Mouse (Mus musculus) midbrain, embryonic 10.5 days (tissue): Measurements from ENCODE around the gene Mtmr6. TPM values are rescaled to one million over a fixed set of nuclear protein-coding genes. Genes with fewer than 3 reads are reported as not detected.
"Not testable (repeated sequence)": the region's sequence is repeated elsewhere in the genome, so short reads cannot be mapped to it uniquely, and the experiment has no call there.

Experiments
- DNase-seq: peaks from one replicate; pipeline ENCODE4 v3.0.0-alpha.2; 2017; ENCODE audit warnings: low spot score
- H3K27ac ChIP-seq: fragments of 300-500 bp; sonication (generic); replicated peaks from 2 replicates; pipeline ENCODE4 v1.5.1; 2016; ENCODE audit warnings: mild to moderate bottlenecking
- H3K27me3 ChIP-seq: fragments of 300-500 bp; sonication (generic); 2 replicates; pipeline ENCODE4 v1.6.1; 2016; ENCODE audit warnings: low read depth, mild to moderate bottlenecking; ENCODE audit not compliant: poor library complexity, severe bottlenecking
- H3K36me3 ChIP-seq: fragments of 300-500 bp; sonication (generic); 2 replicates; pipeline ENCODE4 v1.6.1; 2016; ENCODE audit warnings: mild to moderate bottlenecking, moderate library complexity
- H3K4me1 ChIP-seq: fragments of 300-500 bp; sonication (generic); 2 replicates; pipeline ENCODE4 v1.6.1; 2016
- H3K4me3 ChIP-seq: fragments of 300-500 bp; sonication (generic); 2 replicates; pipeline ENCODE4 v1.5.1; 2016; ENCODE audit warnings: mild to moderate bottlenecking, moderate library complexity
- H3K9me3 ChIP-seq: fragments of 300-500 bp; sonication (generic); replicated peaks from 2 replicates; pipeline ENCODE4 v1.6.1; 2016; ENCODE audit warnings: mild to moderate bottlenecking
- WGBS: fragments of 180-500 bp; shearing (Covaris S2); methylation state at CpG from one replicate; pipeline ENCODE4 v1.1.7; 2016; 5-methylcytosine and 5-hydroxymethylcytosine counted together
- microRNA counts: library from miRNA; unstranded; fragments of <30 nt; microRNA quantifications from one replicate; lab custom pipeline; 2017
- microRNA-seq: library from miRNA; unstranded; fragments of <30 nt; microRNA quantifications from one replicate; pipeline ENCODE4, GENCODE M21; 2017
- polyA plus RNA-seq: library from polyadenylated mRNA; unstranded; fragments of >200 nt; fragmentation: Nextera tagmentation; extraction: Ambion mirVana; gene quantifications from 2 replicates; pipeline ENCODE4 v1.2.1, GENCODE M21; 2016

Gene Mtmr6
- polyA plus RNA-seq, 1 experiment from 2014 or later = 29.9 TPM

DNA sequence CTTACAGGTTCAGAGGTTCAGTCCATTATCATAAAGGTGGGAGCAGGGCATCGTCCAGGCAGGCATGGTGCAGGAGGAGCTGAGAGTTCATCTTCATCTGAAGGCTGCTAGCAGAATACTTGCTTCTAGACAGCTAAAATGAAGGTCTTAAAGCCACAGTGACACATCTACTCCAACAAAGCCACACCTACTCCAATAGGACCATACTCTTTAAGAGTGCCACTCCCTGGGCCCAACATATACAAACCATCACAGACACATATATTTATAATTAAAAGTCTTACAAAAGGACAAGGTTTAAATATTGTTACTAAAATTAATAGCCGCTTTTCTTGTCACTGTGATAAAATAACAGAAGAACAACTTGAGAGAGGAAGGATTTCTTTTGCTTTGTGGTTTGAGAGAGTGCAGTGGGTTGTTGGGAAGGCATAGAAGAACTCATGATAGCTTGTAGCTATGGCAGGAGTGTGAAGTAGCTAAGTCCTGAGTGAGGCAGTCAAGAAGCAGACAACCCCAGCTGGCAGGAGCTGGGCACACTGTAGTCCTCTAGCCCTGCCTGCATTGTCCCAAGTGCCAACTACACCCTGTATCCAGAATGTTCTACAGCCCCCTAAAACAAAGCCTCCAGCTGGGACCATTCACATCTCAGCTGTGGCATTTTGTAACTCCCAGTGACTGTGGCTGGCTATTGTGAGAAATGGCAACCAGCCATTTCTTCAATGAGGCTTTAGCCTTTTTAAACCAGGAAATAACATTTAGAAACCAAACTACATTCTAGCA is 39.6 kb downstream of the Mtmr6 start:
- Histone ChIP-seq H3K27me3 (no peaks in the 10 kb centered on the region), H3K4me1 (peaks cover 12% of the 10 kb centered on the region), H3K36me3 (peaks cover 18% of the 10 kb centered on the region), H3K9me3 (no peaks in the 10 kb centered on the region), H3K27ac (no peak overlapping the region), H3K4me3 (no peak overlapping the region)
- DNase-seq = no peak
- 94% methylated on average over 2 of the region's 2 CpGs for WGBS

DNA sequence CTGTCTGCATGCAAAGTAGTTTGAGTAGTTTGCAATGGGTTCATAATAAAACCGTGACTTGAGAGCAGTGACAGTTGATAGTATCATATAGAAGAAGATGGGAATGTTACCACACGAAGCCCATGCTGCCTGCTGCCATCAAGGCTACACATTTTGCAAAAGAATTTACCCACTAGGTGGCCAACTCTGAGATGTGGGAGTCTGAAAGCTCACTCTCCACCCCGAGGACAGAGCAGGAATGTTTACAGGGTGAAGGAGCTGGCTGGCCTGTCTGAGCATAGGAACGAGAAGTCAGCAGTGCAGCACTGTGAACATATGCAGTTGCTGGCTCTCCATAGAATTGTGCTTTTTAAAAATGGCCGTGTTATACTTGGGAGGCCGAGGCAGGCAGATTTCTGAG is 43.1 kb downstream of the Mtmr6 start:
- no peak for DNase-seq
- no peak overlapping the region for H3K27ac ChIP-seq
- 79% methylated on average over 6 of the region's 6 CpGs for WGBS
- H3K4me3 ChIP-seq = no peak overlapping the region
- peaks cover 9% of the 10 kb centered on the region for H3K36me3 ChIP-seq
- H3K27me3 ChIP-seq = no peaks in the 10 kb centered on the region
- no peaks in the 10 kb centered on the region for H3K9me3 ChIP-seq
- H3K4me1 ChIP-seq = no peaks in the 10 kb centered on the region

GRCm38 (mm10) chr14:60310691-60311090 is 45.7 kb downstream of the Mtmr6 start:
- no peaks in the 10 kb centered on the region for H3K4me1 ChIP-seq
- H3K36me3 ChIP-seq = no peaks in the 10 kb centered on the region
- DNase-seq = no peak
- no peak overlapping the region for H3K27ac ChIP-seq
- no peaks in the 10 kb centered on the region; the same call in 1 of the 2 replicates for H3K9me3 ChIP-seq
- WGBS = 82% methylated on average over 4 of the region's 4 CpGs
- no peak overlapping the region for H3K4me3 ChIP-seq
- no peaks in the 10 kb centered on the region for H3K27me3 ChIP-seq

DNA sequence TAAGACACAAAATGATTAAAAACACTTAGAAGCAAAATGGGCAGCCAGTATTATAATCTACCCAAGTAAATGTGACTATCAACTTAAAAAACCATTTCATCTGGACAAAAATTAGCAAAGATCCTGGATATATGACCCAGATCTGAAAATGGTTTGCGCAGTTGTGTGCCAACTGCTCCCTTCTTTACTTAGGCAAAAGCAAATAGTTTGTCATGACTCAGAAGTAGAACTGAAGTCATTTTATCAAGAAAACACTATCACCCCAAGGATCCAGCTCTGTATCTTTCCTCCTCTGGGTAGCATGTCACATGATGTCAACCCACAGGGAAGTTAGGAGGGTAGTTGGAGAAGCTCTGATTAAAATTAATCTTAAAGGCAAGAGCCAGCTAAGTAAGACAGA is 54.2 kb downstream of the Mtmr6 start:
- no peaks in the 10 kb centered on the region for H3K36me3 ChIP-seq
- no peak for DNase-seq
- H3K27ac ChIP-seq = no peak overlapping the region
- H3K4me3 ChIP-seq = no peak overlapping the region
- H3K27me3 ChIP-seq = no peaks in the 10 kb centered on the region
- 98% methylated on average over 1 of the region's 1 CpGs for WGBS
- no peaks in the 10 kb centered on the region; the same call in 1 of the 2 replicates for H3K9me3 ChIP-seq
- H3K4me1 ChIP-seq = no peaks in the 10 kb centered on the region

DNA sequence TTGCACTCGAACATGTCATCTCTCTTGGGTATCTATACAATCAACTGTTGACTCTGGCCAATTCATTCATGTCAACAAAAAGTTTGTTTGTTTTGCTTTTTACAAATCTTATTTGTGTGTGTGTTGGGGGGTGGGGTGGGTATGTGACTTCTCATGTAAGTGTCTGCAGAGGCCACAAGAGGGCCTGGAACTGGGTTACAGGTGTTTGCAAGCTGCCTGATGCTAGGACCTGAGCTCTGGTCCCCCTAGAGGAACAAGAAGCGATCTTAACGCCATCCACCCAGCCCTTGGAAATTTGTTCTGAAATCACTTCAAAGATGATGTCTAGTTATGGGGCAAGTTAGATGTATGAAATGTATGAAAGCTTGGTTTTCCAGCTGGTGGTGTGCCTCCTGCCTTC is 55.8 kb downstream of the Mtmr6 start:
- no peak for DNase-seq
- Histone ChIP-seq H3K36me3 (no peaks in the 10 kb centered on the region), H3K27me3 (no peaks in the 10 kb centered on the region), H3K4me3 (no peak overlapping the region), H3K4me1 (no peaks in the 10 kb centered on the region), H3K27ac (0 out of 2 replicates have a peak overlapping the region, but pooled peaks have one; percentile 13), H3K9me3 (no peaks in the 10 kb centered on the region)
- WGBS = 80% methylated on average over 3 of the region's 3 CpGs

DNA sequence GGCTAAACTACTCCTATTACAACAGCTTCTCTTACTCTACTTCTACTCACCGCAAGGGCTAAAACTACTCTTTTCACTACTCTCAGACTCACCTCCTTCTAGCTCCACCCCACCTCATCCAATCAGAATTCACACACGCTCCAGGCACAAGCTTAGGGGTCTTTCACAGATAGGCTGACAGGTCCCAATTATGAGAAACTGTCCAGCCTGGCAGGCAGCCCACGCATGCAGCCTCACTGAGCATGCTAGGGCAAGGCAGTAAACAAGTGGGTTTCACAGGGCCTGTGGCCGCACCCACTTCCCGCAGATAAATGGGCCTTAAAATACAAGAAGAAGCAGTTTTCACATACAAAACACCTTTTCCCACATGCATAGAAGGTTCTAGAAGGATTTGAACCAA is 75.0 kb downstream of the Mtmr6 start:
- 91% methylated on average over 5 of the region's 5 CpGs for WGBS
- H3K4me1 ChIP-seq, DNase-seq, H3K9me3 ChIP-seq, H3K27ac ChIP-seq, H3K36me3 ChIP-seq, H3K27me3 ChIP-seq, H3K4me3 ChIP-seq: not testable (repeated sequence)

DNA sequence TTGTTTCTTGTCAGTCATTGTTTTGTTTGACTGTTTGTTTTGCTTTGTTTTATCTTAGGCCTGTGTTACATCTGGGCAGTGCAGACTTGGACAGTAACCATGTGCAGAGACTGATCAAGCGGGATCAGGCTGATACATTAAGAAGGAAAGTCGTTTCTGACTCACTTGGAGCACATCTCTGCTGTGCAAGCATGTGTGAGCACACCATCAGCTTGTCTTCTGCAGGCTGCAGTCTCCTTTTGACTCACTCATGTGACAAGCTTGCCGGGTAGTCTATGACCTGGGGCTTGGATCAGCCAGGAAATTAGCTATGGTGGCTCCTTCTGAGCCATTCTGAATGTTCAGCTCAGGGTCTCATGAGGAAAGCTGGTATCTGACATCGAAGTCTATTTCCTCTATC is 75.5 kb downstream of the Mtmr6 start:
- DNase-seq = no peak
- Histone ChIP-seq H3K27ac (no peak overlapping the region), H3K36me3 (no peaks in the 10 kb centered on the region), H3K4me3 (no peak overlapping the region), H3K27me3 (no peaks in the 10 kb centered on the region), H3K9me3 (no peaks in the 10 kb centered on the region), H3K4me1 (no peaks in the 10 kb centered on the region)
- WGBS = 84% methylated on average over 4 of the region's 4 CpGs

GRCm38 (mm10) chr14:60345326-60345876 is 80.4 kb downstream of the Mtmr6 start:
- no peaks in the 10 kb centered on the region for H3K4me1 ChIP-seq
- no peaks in the 10 kb centered on the region for H3K36me3 ChIP-seq
- no peak for DNase-seq
- H3K27ac ChIP-seq = no peak overlapping the region
- H3K4me3 ChIP-seq = no peak overlapping the region
- H3K27me3 ChIP-seq = no peaks in the 10 kb centered on the region
- 93% methylated on average over 6 of the region's 6 CpGs for WGBS
- H3K9me3 ChIP-seq = no peaks in the 10 kb centered on the region

MicroRNA genes within 50 kb of the gene (microRNA counts, 519-probe panel; counts per million panel counts)
- microRNA mmu-miR-719 (lab: Ali Mortazavi, UCI) = not detected

Small RNA genes within 50 kb of the gene (microRNA-seq; reads per million reads assigned to microRNA genes)
- not detected for gene Mir719

Other genes with a start within 250 kb of the Mtmr6 start
- 2.5 and 5.2 TPM in 2 replicates for gene Atp8a2, start 68.0 kb upstream of the Mtmr6 start, polyA plus RNA-seq
- 0.09 TPM in 1 of 2 replicates, not detected in the other for gene Nupl1, start 13.8 kb upstream of the Mtmr6 start, polyA plus RNA-seq
- 61.0 and 62.6 TPM in 2 replicates for gene Gm49336, start 13.7 kb upstream of the Mtmr6 start, polyA plus RNA-seq
- gene Amer2, start 108.0 kb downstream of the Mtmr6 start, polyA plus RNA-seq = 9.9 and 14.1 TPM in 2 replicates